Mouse (Mus musculus) CH12.LX (cell line): Measurements from ENCODE around the gene Higd1a. TPM values are rescaled to one million over a fixed set of nuclear protein-coding genes. Genes with fewer than 3 reads are reported as not detected.
A peak's percentile ranks its signal among the peaks of the same experiment; 100 is the strongest.

Experiments
- DNase-seq: peaks from one replicate; pipeline ENCODE4 v3.0.0-alpha.2; 2013; ENCODE audit errors: extremely low read depth
- H3K27ac ChIP-seq: 2 replicates; pipeline ENCODE4 v1.5.1; 2012; ENCODE audit warnings: low read depth, mild to moderate bottlenecking, control low read depth, moderate library complexity; ENCODE audit not compliant: insufficient read depth
- H3K27me3 ChIP-seq: replicated peaks from 2 replicates; pipeline ENCODE3; 2012; ENCODE audit warnings: inconsistent platforms
- H3K36me3 ChIP-seq, 2 experiments: replicated peaks in 1 of 2; 2 replicates each; pipeline versions ENCODE3 to v1.6.1; 2012; ENCODE audit warnings: inconsistent platforms in 1 of 2, low read length in 1 of 2, mild to moderate bottlenecking in 1 of 2, mixed read lengths in 1 of 2, moderate library complexity in 1 of 2; ENCODE audit not compliant: control insufficient read depth in 1 of 2, insufficient read depth in 1 of 2
- H3K4me1 ChIP-seq, 2 experiments: 2 replicates each; pipeline ENCODE4 v1.6.1; 2012; ENCODE audit warnings: inconsistent platforms in 1 of 2, moderate library complexity in 1 of 2; ENCODE audit not compliant: insufficient read depth in 2 of 2, control insufficient read depth in 1 of 2
- H3K4me2 ChIP-seq: 2 replicates; pipeline ENCODE4 v1.6.1; 2012; ENCODE audit warnings: low read depth, mild to moderate bottlenecking, control low read depth; ENCODE audit not compliant: poor library complexity, insufficient read depth, severe bottlenecking
- H3K4me3 ChIP-seq, 3 experiments: fragments of 150-350 bp in 1 of 3; sonication (generic) in 1 of 3; replicated peaks in 1 of 3; 2 replicates each; pipeline versions ENCODE3 to v1.5.1; 2011 to 2012; ENCODE audit warnings: low read depth in 2 of 3, low read length in 2 of 3, mild to moderate bottlenecking in 2 of 3, moderate library complexity in 2 of 3, control low read depth in 1 of 3, improper control_type of control experiment in 1 of 3, inconsistent platforms in 1 of 3, mixed read lengths in 1 of 3; ENCODE audit not compliant: poor library complexity in 1 of 3
- H3K79me2 ChIP-seq: replicated peaks from 2 replicates; pipeline ENCODE4 v1.6.1; 2012; ENCODE audit warnings: mild to moderate bottlenecking, moderate library complexity; ENCODE audit not compliant: control insufficient read depth, poor library complexity, insufficient read depth, severe bottlenecking; ENCODE audit errors: extremely low read depth
- H3K9ac ChIP-seq: 2 replicates; pipeline ENCODE4 v1.6.1; 2012; ENCODE audit warnings: low read depth, mild to moderate bottlenecking, control low read depth, moderate library complexity; ENCODE audit not compliant: insufficient read depth
- H3K9me3 ChIP-seq: replicated peaks from 2 replicates; pipeline ENCODE3; 2012; ENCODE audit warnings: low read length, inconsistent platforms, mixed read lengths
- BHLHE40 ChIP-seq: IDR thresholded peaks from 2 replicates; pipeline ENCODE4 v1.6.1; 2011; ENCODE audit warnings: mild to moderate bottlenecking, low read depth, low read length, improper control_type of control experiment
- CHD1 ChIP-seq: IDR thresholded peaks from 2 replicates; pipeline ENCODE4 v1.6.1; 2012; ENCODE audit warnings: low read depth, low read length, improper control_type of control experiment, inconsistent platforms
- CHD2 ChIP-seq: IDR thresholded peaks from 2 replicates; pipeline ENCODE4 v1.6.1; 2011; ENCODE audit warnings: low read length, improper control_type of control experiment
- CTCF ChIP-seq, 2 experiments: IDR thresholded peaks in 1 of 2; conservative IDR thresholded peaks in 1 of 2; 2 replicates each; pipeline ENCODE4 v1.5.1; 2011 to 2012; ENCODE audit warnings: low read depth in 2 of 2, low read length in 2 of 2, improper control_type of control experiment in 1 of 2, inconsistent platforms in 1 of 2, mild to moderate bottlenecking in 1 of 2, moderate library complexity in 1 of 2
- E2F4 ChIP-seq: IDR thresholded peaks from 2 replicates; pipeline ENCODE4 v1.6.1; 2011; ENCODE audit warnings: low read depth, low read length, improper control_type of control experiment; ENCODE audit not compliant: insufficient replicate concordance
- ELF1 ChIP-seq: IDR thresholded peaks from 2 replicates; pipeline ENCODE4 v1.6.1; 2014; ENCODE audit warnings: low read depth, mild to moderate bottlenecking, inconsistent platforms, low read length, improper control_type of control experiment
- EP300 ChIP-seq: IDR thresholded peaks from 2 replicates; pipeline ENCODE4 v1.6.1; 2011; ENCODE audit warnings: low read length, improper control_type of control experiment
- ETS1 ChIP-seq: conservative IDR thresholded peaks from 2 replicates; pipeline ENCODE4 v1.6.1; 2012; ENCODE audit warnings: low read depth, mild to moderate bottlenecking, inconsistent platforms, low read length, improper control_type of control experiment, moderate library complexity
- GABPA ChIP-seq: IDR thresholded peaks from 2 replicates; pipeline ENCODE4 v1.6.1; 2012; ENCODE audit warnings: low read depth, low read length, improper control_type of control experiment, inconsistent platforms; ENCODE audit not compliant: insufficient replicate concordance
- HCFC1 ChIP-seq: IDR thresholded peaks from 2 replicates; pipeline ENCODE4 v1.6.1; 2012; ENCODE audit warnings: low read depth, mild to moderate bottlenecking, inconsistent platforms, low read length, improper control_type of control experiment
- IRF4 ChIP-seq: IDR thresholded peaks from 2 replicates; pipeline ENCODE4 v1.6.1; 2014; ENCODE audit warnings: low read depth, mild to moderate bottlenecking, inconsistent platforms, low read length, improper control_type of control experiment
- JUN ChIP-seq: IDR thresholded peaks from 2 replicates; pipeline ENCODE4 v1.6.1; 2011; ENCODE audit warnings: low read depth, mild to moderate bottlenecking, low read length, improper control_type of control experiment, moderate library complexity; ENCODE audit not compliant: insufficient read depth
- JUND ChIP-seq: conservative IDR thresholded peaks from 2 replicates; pipeline ENCODE4 v1.6.1; 2011; ENCODE audit warnings: low read depth, low read length, improper control_type of control experiment
- KAT2A ChIP-seq: IDR thresholded peaks from 2 replicates; pipeline ENCODE4 v1.6.1; 2012; ENCODE audit warnings: low read length, improper control_type of control experiment, inconsistent platforms; ENCODE audit not compliant: insufficient replicate concordance
- MAFK ChIP-seq: IDR thresholded peaks from 2 replicates; pipeline ENCODE4 v1.6.1; 2011; ENCODE audit warnings: low read length, improper control_type of control experiment; ENCODE audit not compliant: insufficient replicate concordance
- MAX ChIP-seq: IDR thresholded peaks from 2 replicates; pipeline ENCODE4 v1.6.1; 2011; ENCODE audit warnings: low read length, improper control_type of control experiment
- MAZ ChIP-seq: IDR thresholded peaks from 2 replicates; pipeline ENCODE4 v1.6.1; 2012; ENCODE audit warnings: low read depth, mild to moderate bottlenecking, inconsistent platforms, low read length, improper control_type of control experiment, moderate library complexity
- MEF2A ChIP-seq: IDR thresholded peaks from 2 replicates; pipeline ENCODE4 v1.6.1; 2014; ENCODE audit warnings: low read depth, mild to moderate bottlenecking, inconsistent platforms, low read length, improper control_type of control experiment, borderline replicate concordance
- MXI1 ChIP-seq: IDR thresholded peaks from 2 replicates; pipeline ENCODE4 v1.6.1; 2011; ENCODE audit warnings: mild to moderate bottlenecking, low read depth, low read length, improper control_type of control experiment
- MYC ChIP-seq: IDR thresholded peaks from 2 replicates; pipeline ENCODE4 v1.6.1; 2011; ENCODE audit warnings: low read depth, mild to moderate bottlenecking, improper control_type of control experiment, low read length
- NELFE ChIP-seq: IDR thresholded peaks from 2 replicates; pipeline ENCODE4 v1.6.1; 2011; ENCODE audit warnings: low read depth, low read length, improper control_type of control experiment
- NRF1 ChIP-seq: IDR thresholded peaks from 2 replicates; pipeline ENCODE4 v1.6.1; 2014; ENCODE audit warnings: low read depth, mild to moderate bottlenecking, inconsistent platforms, low read length, improper control_type of control experiment, moderate library complexity
- PAX5 ChIP-seq: IDR thresholded peaks from 2 replicates; pipeline ENCODE4 v1.6.1; 2012; ENCODE audit warnings: low read length, inconsistent platforms, mixed read lengths
- POLR2A ChIP-seq: IDR thresholded peaks from 2 replicates; pipeline ENCODE4 v1.6.1; 2011; ENCODE audit warnings: low read depth, mild to moderate bottlenecking, improper control_type of control experiment, low read length
- POLR2AphosphoS2 ChIP-seq: IDR thresholded peaks from 2 replicates; pipeline ENCODE4 v1.6.1; 2011; ENCODE audit warnings: low read depth, low read length, improper control_type of control experiment
- RAD21 ChIP-seq: IDR thresholded peaks from 2 replicates; pipeline ENCODE4 v1.6.1; 2011; ENCODE audit warnings: low read depth, mild to moderate bottlenecking, low read length, improper control_type of control experiment, moderate library complexity
- RCOR1 ChIP-seq: conservative IDR thresholded peaks from 2 replicates; pipeline ENCODE4 v1.6.1; 2012; ENCODE audit warnings: low read depth, mild to moderate bottlenecking, inconsistent platforms, low read length, improper control_type of control experiment
- SIN3A ChIP-seq: IDR thresholded peaks from 2 replicates; pipeline ENCODE4 v1.6.1; 2012; ENCODE audit warnings: low read length, improper control_type of control experiment, inconsistent platforms
- SMC3 ChIP-seq: IDR thresholded peaks from 2 replicates; pipeline ENCODE4 v1.6.1; 2011; ENCODE audit warnings: low read depth, low read length, improper control_type of control experiment
- TBP ChIP-seq: conservative IDR thresholded peaks from 2 replicates; pipeline ENCODE4 v1.6.1; 2011; ENCODE audit warnings: low read depth, low read length, improper control_type of control experiment
- TCF12 ChIP-seq: IDR thresholded peaks from 2 replicates; pipeline ENCODE4 v1.6.1; 2014; ENCODE audit warnings: low read depth, mild to moderate bottlenecking, inconsistent platforms, low read length, improper control_type of control experiment
- UBTF ChIP-seq: IDR thresholded peaks from 2 replicates; pipeline ENCODE4 v1.6.1; 2012; ENCODE audit warnings: low read depth, mild to moderate bottlenecking, inconsistent platforms, low read length, improper control_type of control experiment, moderate library complexity
- USF1 ChIP-seq: IDR thresholded peaks from 2 replicates; pipeline ENCODE4 v1.6.1; 2014; ENCODE audit warnings: low read depth, mild to moderate bottlenecking, inconsistent platforms, low read length, improper control_type of control experiment
- USF2 ChIP-seq: conservative IDR thresholded peaks from 2 replicates; pipeline ENCODE4 v1.6.1; 2011; ENCODE audit warnings: low read depth, low read length, improper control_type of control experiment
- ZC3H11A ChIP-seq: IDR thresholded peaks from 2 replicates; pipeline ENCODE4 v1.6.1; 2012; ENCODE audit warnings: low read depth, mild to moderate bottlenecking, inconsistent platforms, low read length, improper control_type of control experiment
- ZKSCAN1 ChIP-seq: IDR thresholded peaks from 2 replicates; pipeline ENCODE4 v1.6.1; 2012; ENCODE audit warnings: low read depth, inconsistent platforms, low read length, improper control_type of control experiment, borderline replicate concordance
- ZMIZ1 ChIP-seq: IDR thresholded peaks from 2 replicates; pipeline ENCODE4 v1.6.1; 2012; ENCODE audit warnings: low read depth, mild to moderate bottlenecking, inconsistent platforms, low read length, improper control_type of control experiment
- ZNF384 ChIP-seq: IDR thresholded peaks from 2 replicates; pipeline ENCODE4 v1.6.1; 2012; ENCODE audit warnings: low read depth, low read length, improper control_type of control experiment, inconsistent platforms
- dilution Hi-C: fragments of 300-500 bp; cut with MboI; formaldehyde crosslinking; loops from 2 replicates; pipeline ENCODE4 v1.14.3; 2020; ENCODE audit warnings: low sequenced_read_pairs; ENCODE audit not compliant: extremely low pct_unique_long_range_greater_than_20kb, extremely low pct_ligation_motif_present
- in situ Hi-C: fragments of 300-500 bp; cut with MboI; formaldehyde crosslinking; loops from 3 replicates; pipeline ENCODE4 v1.14.3; 2019; ENCODE audit warnings: low sequenced_read_pairs, low pct_ligation_motif_present, low pct_unique_long_range_greater_than_20kb, mixed read lengths
- polyA plus RNA-seq: library from polyadenylated mRNA; unstranded; fragments of >175 nt; gene quantifications from 2 replicates; pipeline ENCODE4 v1.2.1, GENCODE M21; 2012; ENCODE audit warnings: low read depth; ENCODE audit not compliant: insufficient read length
- total RNA-seq, 2 experiments: library from RNA; depleted of rRNA; stranded (reverse); fragments of 300-350 nt in 1 of 2; fragments of >200 nt in 1 of 2; gene quantifications; 2 replicates each; pipeline ENCODE4 v1.2.3; 2012 to 2014

The Higd1a gene
- total and polyA plus RNA-seq, 3 experiments: 75.4 to 132 (median 93.2) TPM

- H3K27me3 ChIP-seq: peaks cover 2% of the 10 kb centered on the region
- in situ Hi-C loops: no loop called here
- 0 out of 2 replicates have a peak overlapping the region, but pooled peaks have one; percentile 8 for H3K4me2 ChIP-seq
- no peak overlapping the region for H3K4me3 ChIP-seq
- H3K4me1 ChIP-seq: peaks cover 0 to 8% of the 10 kb centered on the region in 2 experiments; a peak in 1 of 4 replicates
- no peaks in the 10 kb centered on the region for H3K36me3 ChIP-seq
- TF ChIP-seq USF1: no peak
- TF ChIP-seq NELFE: no peak
- peak; percentile 82 for TF ChIP-seq ZNF384
- TF ChIP-seq NRF1: no peak
- TF ChIP-seq E2F4: no peak
- TF ChIP-seq ZKSCAN1: no peak
- no peak for TF ChIP-seq MAZ
- TF ChIP-seq GABPA: no peak
- TF ChIP-seq JUND: no peak
- TF ChIP-seq KAT2A: no peak
- no peak for TF ChIP-seq CHD2
- no peak for TF ChIP-seq MEF2A
- TF ChIP-seq POLR2A: no peak
- no peak for TF ChIP-seq JUN
- TF ChIP-seq ZMIZ1: no peak
- TF ChIP-seq TCF12: no peak
- TF ChIP-seq MAX: no peak
- no peak for TF ChIP-seq CHD1
- 0 out of 2 replicates have a peak, but pooled peaks have one; percentile 3 for TF ChIP-seq MXI1
- TF ChIP-seq POLR2AphosphoS2: no peak
- no peak for TF ChIP-seq MYC
- TF ChIP-seq RCOR1: no peak
- peak; percentile 69 for TF ChIP-seq RAD21
- TF ChIP-seq PAX5: no peak
- TF ChIP-seq ETS1: no peak
- no peak for TF ChIP-seq TBP
- TF ChIP-seq SIN3A: no peak
- TF ChIP-seq EP300: no peak
- no peak for TF ChIP-seq HCFC1
- TF ChIP-seq CTCF (conservative IDR thresholded peaks at IDR 0.05 in 1 of 2, IDR thresholded peaks at IDR 0.05 in 1 of 2; ENCODE audit: low read depth in 2 of 2, low read length in 2 of 2): peak in 1 of 2 experiments; percentile 68; a peak in 2 of 4 replicates
- no peak for TF ChIP-seq MAFK
- no peak for TF ChIP-seq UBTF
- TF ChIP-seq IRF4: no peak
- TF ChIP-seq ZC3H11A: 0 out of 2 replicates have a peak, but pooled peaks have one; percentile 2
- peak; percentile 63 for TF ChIP-seq SMC3
- no peak for TF ChIP-seq ELF1
- no peak for TF ChIP-seq BHLHE40
- TF ChIP-seq USF2: no peak
- TF ChIP-seq, all 38 proteins: peak for 6
- no peak overlapping the region for H3K27ac ChIP-seq
- dilution Hi-C loops: no loop called here
- H3K9me3 ChIP-seq: no peaks in the 10 kb centered on the region
- DNase-seq: no peak
- H3K9ac ChIP-seq: no peak overlapping the region
- no peaks in the 10 kb centered on the region for H3K79me2 ChIP-seq
Measured at GRCm38 (mm10) chr9:121881301-121881700, 23.1 kb upstream of the Higd1a start.
